Mouse (Mus musculus) intestine, postnatal 0 days (tissue): ENCODE results near the gene Ints14. TPM values are rescaled to one million over a fixed set of nuclear protein-coding genes. Genes with fewer than 3 reads are reported as not detected.
"Not testable (repeated sequence)": the region's sequence is repeated elsewhere in the genome, so short reads cannot be mapped to it uniquely, and the experiment has no call there.

Experiments used
- ATAC-seq: fragments of 200-750 bp; cut with Nextera tagmentation; 2 replicates; pipeline ENCODE4 v1.8.0; 2017; ENCODE audit warnings: mild to moderate bottlenecking, moderate TSS enrichment, moderate library complexity
- H3K27ac ChIP-seq: fragments of 300-500 bp; sonication (generic); 2 replicates; pipeline ENCODE4 v1.5.1; 2014; ENCODE audit warnings: mild to moderate bottlenecking, low read depth, low read length, moderate library complexity
- H3K27me3 ChIP-seq: fragments of 300-500 bp; sonication (generic); replicated peaks from 2 replicates; pipeline ENCODE4 v1.6.1; 2014; ENCODE audit warnings: low read length, mixed read lengths; ENCODE audit not compliant: control insufficient read depth, insufficient read depth
- H3K36me3 ChIP-seq: fragments of 300-500 bp; sonication (generic); 2 replicates; pipeline ENCODE4 v1.6.1; 2014; ENCODE audit warnings: mild to moderate bottlenecking, moderate library complexity; ENCODE audit not compliant: control insufficient read depth, insufficient read depth
- H3K4me1 ChIP-seq: fragments of 300-500 bp; sonication (generic); replicated peaks from 2 replicates; pipeline ENCODE4 v1.6.1; 2014; ENCODE audit warnings: antibody characterized with exemption, low read length, mixed read lengths; ENCODE audit not compliant: control insufficient read depth, insufficient read depth
- H3K4me2 ChIP-seq: fragments of 300-500 bp; sonication (generic); replicated peaks from 2 replicates; pipeline ENCODE4 v1.6.1; 2014; ENCODE audit warnings: low read depth, mild to moderate bottlenecking, moderate library complexity
- H3K4me3 ChIP-seq: fragments of 300-500 bp; sonication (generic); 2 replicates; pipeline ENCODE4 v1.5.1; 2014; ENCODE audit warnings: low read depth, low read length
- H3K9ac ChIP-seq: fragments of 300-500 bp; sonication (generic); 2 replicates; pipeline ENCODE4 v1.6.1; 2014; ENCODE audit warnings: mild to moderate bottlenecking, low read depth, low read length
- H3K9me3 ChIP-seq: fragments of 300-500 bp; sonication (generic); 2 replicates; pipeline ENCODE4 v1.6.1; 2016; ENCODE audit warnings: mixed run types; ENCODE audit not compliant: control insufficient read depth
- CTCF ChIP-seq: sonication (generic); IDR thresholded peaks from 2 replicates; pipeline ENCODE4 v1.5.1; 2016; ENCODE audit warnings: low read depth, mild to moderate bottlenecking, control low read depth, antibody characterized with exemption, moderate library complexity
- WGBS: fragments of 180-500 bp; shearing (Covaris S2); extraction: QIAGEN DNeasy Blood & Tissue Kit; methylation state at CpG from one replicate; pipeline ENCODE4 v1.1.7; 2014; 5-methylcytosine and 5-hydroxymethylcytosine counted together
- polyA plus RNA-seq: library from polyadenylated mRNA; unstranded; fragments of >200 nt; fragmentation: Nextera tagmentation; extraction: Ambion mirVana; gene quantifications from 2 replicates; pipeline ENCODE4 v1.2.1, GENCODE M21; 2015

The Ints14 gene
- polyA plus RNA-seq, 1 experiment from 2014 or later = 23.8 TPM

DNA sequence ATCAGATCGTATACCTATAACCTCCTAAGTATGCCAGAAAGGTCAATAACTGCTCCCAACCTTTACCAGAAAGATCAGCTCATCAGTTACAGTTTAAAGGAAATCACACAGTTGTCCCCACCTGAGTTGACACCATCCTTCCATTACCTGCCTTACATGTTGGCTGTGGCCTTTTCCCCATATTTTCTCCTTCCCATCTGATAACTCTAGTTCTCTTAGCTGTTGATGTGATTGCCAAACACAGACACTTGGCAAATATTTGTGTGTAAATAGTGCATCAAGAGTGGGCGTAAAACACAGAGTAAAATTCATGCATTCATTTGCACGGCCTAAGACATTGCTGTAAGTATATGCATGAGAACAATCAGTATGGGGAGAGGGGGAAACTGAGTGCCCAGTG, 62.7 kb downstream of the Ints14 start:
- H3K27me3 ChIP-seq = no peaks in the 10 kb centered on the region
- no peak for ATAC-seq
- WGBS = 90% methylated on average over 3 of the region's 3 CpGs
- H3K4me3 ChIP-seq = no peak overlapping the region
- no peaks in the 10 kb centered on the region for H3K9me3 ChIP-seq
- H3K36me3 ChIP-seq = no peaks in the 10 kb centered on the region
- H3K4me2 ChIP-seq = no peak overlapping the region
- H3K27ac ChIP-seq = no peak overlapping the region
- H3K9ac ChIP-seq = no peak overlapping the region
- peaks cover 14% of the 10 kb centered on the region; the same call in 1 of the 2 replicates for H3K4me1 ChIP-seq
- TF ChIP-seq CTCF = no peak

DNA sequence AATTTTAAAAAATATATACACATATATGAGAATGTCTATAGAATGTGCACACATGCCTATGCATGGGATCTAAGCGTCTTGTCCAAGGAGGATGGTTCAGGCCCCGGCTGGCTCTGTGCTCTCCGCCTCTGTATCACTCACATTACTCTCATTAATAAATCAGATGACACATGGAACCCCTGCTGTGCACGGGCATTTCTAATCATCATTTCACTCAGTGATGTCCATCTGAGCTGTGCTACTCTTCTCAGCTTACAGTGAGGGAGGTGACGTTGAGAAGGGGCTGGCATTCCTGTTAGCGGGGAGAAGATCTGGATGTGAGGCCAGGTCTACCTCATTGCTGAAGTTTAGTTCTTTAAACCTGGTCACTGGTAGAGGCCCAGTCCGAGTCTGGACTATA, 66.5 kb downstream of the Ints14 start:
- Histone ChIP-seq H3K27ac (no peak overlapping the region), H3K9ac (no peak overlapping the region), H3K4me1 (peaks cover 6% of the 10 kb centered on the region; the same call in 1 of the 2 replicates), H3K27me3 (no peaks in the 10 kb centered on the region), H3K4me3 (no peak overlapping the region), H3K9me3 (no peaks in the 10 kb centered on the region), H3K36me3 (no peaks in the 10 kb centered on the region), H3K4me2 (no peak overlapping the region)
- no peak for ATAC-seq
- 86% methylated on average over 7 of the region's 7 CpGs for WGBS
- no peak for TF ChIP-seq CTCF

DNA sequence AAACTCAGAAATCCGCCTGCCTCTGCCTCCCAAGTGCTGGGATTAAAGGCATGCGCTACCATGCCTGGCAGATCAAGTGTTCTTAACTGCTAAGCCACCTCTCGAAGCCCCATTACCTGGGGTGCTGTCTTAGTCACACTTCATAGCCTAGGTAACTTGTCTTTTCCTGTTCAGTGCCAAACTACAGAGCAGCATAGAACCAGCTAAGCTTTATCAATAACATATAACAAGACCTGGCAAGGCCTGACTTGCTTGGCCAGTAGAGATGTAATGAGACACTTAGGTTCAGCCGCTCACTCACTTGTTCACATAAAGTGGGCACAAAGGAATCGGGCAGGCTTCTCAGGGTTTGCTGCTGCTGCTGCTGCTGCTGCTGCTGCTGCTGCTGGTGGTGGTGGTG, 67.6 kb downstream of the Ints14 start:
- no peak overlapping the region for H3K4me2 ChIP-seq
- no peaks in the 10 kb centered on the region for H3K27me3 ChIP-seq
- no peak for ATAC-seq
- WGBS = 92% methylated on average over 5 of the region's 5 CpGs
- H3K27ac ChIP-seq = no peak overlapping the region
- no peaks in the 10 kb centered on the region for H3K9me3 ChIP-seq
- H3K36me3 ChIP-seq = no peaks in the 10 kb centered on the region
- TF ChIP-seq CTCF = no peak
- no peak overlapping the region for H3K9ac ChIP-seq
- H3K4me1 ChIP-seq = no peaks in the 10 kb centered on the region
- H3K4me3 ChIP-seq = no peak overlapping the region

DNA sequence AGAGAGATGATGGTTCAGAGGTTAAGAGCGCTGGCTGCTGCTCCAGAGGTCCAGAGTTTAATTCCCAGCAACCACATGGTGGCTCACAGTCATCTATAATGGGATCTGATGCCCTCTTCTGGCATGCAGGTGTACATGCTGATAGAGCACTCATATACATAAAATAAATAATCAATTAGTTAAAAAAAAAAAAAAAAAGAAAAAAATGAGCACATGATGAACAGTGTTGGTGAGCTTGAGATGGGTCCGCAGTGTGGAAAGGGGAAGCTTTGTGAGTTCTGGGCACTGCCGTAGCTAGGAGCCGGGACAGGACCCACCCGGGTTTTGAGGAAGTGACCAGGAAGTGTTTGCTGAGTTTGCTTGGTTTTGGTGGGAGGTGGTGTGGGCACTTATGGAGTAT, 70.7 kb downstream of the Ints14 start:
- not testable (repeated sequence) for H3K36me3 ChIP-seq, H3K27ac ChIP-seq, H3K4me1 ChIP-seq, ATAC-seq, H3K27me3 ChIP-seq, H3K4me3 ChIP-seq, H3K9ac ChIP-seq, H3K4me2 ChIP-seq, H3K9me3 ChIP-seq
- 63% methylated on average over 5 of the region's 5 CpGs for WGBS
- peak; percentile 31 for TF ChIP-seq CTCF

DNA sequence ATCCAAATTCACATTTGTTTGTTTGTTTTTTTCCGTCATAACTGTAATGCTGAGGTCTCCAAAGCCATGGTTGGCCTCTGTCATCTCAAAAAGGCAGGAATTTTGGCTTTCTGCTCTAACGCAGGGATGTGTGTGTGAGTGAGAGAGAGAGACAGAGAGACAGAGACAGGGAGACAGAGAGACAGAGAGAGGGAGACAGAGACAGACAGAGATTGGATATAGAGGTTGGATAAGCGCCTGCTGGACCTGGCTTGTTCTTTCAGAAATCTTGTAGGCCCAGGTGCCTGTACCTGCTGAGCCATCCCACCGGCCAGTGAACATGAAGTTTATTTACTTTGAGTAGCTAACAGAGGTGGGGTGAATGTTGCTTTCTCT, 71.2 kb downstream of the Ints14 start:
- WGBS = 35% methylated on average over 4 of the region's 4 CpGs

DNA sequence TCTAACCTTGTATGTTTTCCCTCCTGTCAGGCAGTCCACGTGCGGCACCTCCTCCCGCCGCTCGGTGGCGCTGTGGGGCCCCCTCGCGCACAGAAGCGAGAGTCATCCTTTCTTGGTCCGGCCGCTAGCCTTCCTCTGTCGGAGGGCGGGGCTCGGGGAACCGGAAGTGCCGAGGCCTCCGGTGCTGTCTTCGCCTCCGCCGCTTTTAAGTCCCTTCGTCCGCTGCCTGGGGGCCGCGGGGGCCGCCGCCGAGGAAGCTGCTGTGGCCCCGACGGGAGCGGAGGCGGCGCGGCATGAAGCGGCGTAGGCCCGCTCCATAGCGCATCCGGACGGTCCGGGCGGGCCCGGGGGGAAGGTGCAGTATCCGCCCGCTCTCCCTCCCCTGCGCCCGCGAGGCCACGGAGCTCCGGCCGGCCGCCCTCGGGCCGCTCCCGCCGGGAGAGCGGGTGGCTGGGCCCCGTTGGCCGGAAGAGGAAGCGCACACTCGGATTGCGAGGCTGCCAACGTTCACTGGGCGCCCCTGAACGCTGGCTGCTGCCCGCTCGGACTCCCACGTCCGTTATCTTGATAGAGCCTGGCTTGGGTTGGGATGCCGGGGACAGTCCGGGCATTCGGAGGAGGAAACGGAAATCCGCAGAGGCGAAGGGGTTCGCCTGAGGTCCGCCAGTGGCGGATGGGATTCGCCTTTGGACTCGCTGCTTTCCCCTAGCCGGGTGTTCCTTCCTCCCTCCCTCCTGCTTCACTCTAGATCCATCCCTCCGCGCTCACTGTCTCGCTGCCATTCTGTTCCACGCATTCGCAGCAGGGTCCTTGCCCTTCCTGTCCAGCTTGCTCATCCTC, 71.8 kb downstream of the Ints14 start, which contains the start of gene Dpp8:
Gene Dpp8 (plus strand): TSS at position 146 of the 840 bp plus-strand sequence.
- WGBS = 0% methylated on average over 72 of the region's 85 CpGs
- Histone ChIP-seq H3K4me1 (no peaks in the 10 kb centered on the region), H3K4me2 (peak within 1 kb of the TSS; percentile 80), H3K4me3 (peak within 1 kb of the TSS; percentile 99), H3K9ac (peak within 1 kb of the TSS; percentile 96), H3K9me3 (no peaks in the 10 kb centered on the region), H3K27ac (peak within 1 kb of the TSS; percentile 95), H3K27me3 (no peaks in the 10 kb centered on the region), H3K36me3 (peaks cover 6% of the 10 kb centered on the region; the same call in 1 of the 2 replicates)
- peak; percentile 93 for ATAC-seq
- peak; percentile 99 for TF ChIP-seq CTCF

More for the DNA sequence above, 71.2 kb downstream of the Ints14 start:
- Histone ChIP-seq H3K4me3 (peak overlapping the region; percentile 99), H3K4me1 (no peaks in the 10 kb centered on the region), H3K27ac (0 out of 2 replicates have a peak overlapping the region, but pooled peaks have one; percentile 95), H3K4me2 (peak overlapping the region; percentile 80), H3K27me3 (no peaks in the 10 kb centered on the region), H3K9ac (0 out of 2 replicates have a peak overlapping the region, but pooled peaks have one; percentile 96), H3K9me3 (no peaks in the 10 kb centered on the region), H3K36me3 (peaks cover 2% of the 10 kb centered on the region; the same call in 1 of the 2 replicates)
- TF ChIP-seq CTCF = no peak
- no peak; the same call in 1 of the 2 replicates for ATAC-seq
